Mouse (Mus musculus): Measurements from ENCODE around the gene Hipk2.

Hipk2 gene

GRCm38 (mm10) chr6:38833721-38834120 is 42.2 kb downstream of the Hipk2 start:
- no peak for DNase-seq (ENCODE audit: extremely low spot score)

- DNase-seq (ENCODE audit: extremely low spot score): no peak
Observed at GRCm38 (mm10) chr6:38829452-38829851, 46.5 kb downstream of the Hipk2 start.

GRCm38 (mm10) chr6:38828211-38828610 is 47.8 kb downstream of the Hipk2 start:
- no peak for DNase-seq (ENCODE audit: extremely low spot score)

GRCm38 (mm10) chr6:38827435-38827834 is 48.5 kb downstream of the Hipk2 start:
- DNase-seq (ENCODE audit: extremely low spot score): no peak

GRCm38 (mm10) chr6:38826857-38827256 is 49.1 kb downstream of the Hipk2 start:
- no peak for DNase-seq (ENCODE audit: extremely low spot score)

- no peak for DNase-seq (ENCODE audit: extremely low spot score)
Observed at GRCm38 (mm10) chr6:38825886-38826285, 50.1 kb downstream of the Hipk2 start.

GRCm38 (mm10) chr6:38823827-38824226 is 52.1 kb downstream of the Hipk2 start:
- DNase-seq (ENCODE audit: extremely low spot score): no peak

GRCm38 (mm10) chr6:38823164-38823563 is 52.8 kb downstream of the Hipk2 start:
- DNase-seq (ENCODE audit: extremely low spot score): no peak

- no peak for DNase-seq (ENCODE audit: extremely low spot score)
Observed at GRCm38 (mm10) chr6:38821686-38822085, 54.3 kb downstream of the Hipk2 start.

GRCm38 (mm10) chr6:38820862-38821261 is 55.1 kb downstream of the Hipk2 start:
- no peak for DNase-seq (ENCODE audit: extremely low spot score)

- no peak for DNase-seq (ENCODE audit: extremely low spot score)
Observed at GRCm38 (mm10) chr6:38816216-38816615, 59.7 kb downstream of the Hipk2 start.

- no peak for DNase-seq (ENCODE audit: extremely low spot score)
Observed at GRCm38 (mm10) chr6:38815582-38815981, 60.4 kb downstream of the Hipk2 start.

GRCm38 (mm10) chr6:38814690-38815089 is 61.3 kb downstream of the Hipk2 start:
- DNase-seq (ENCODE audit: extremely low spot score): no peak

GRCm38 (mm10) chr6:38811459-38812145 is 64.4 kb downstream of the Hipk2 start:
- DNase-seq (ENCODE audit: extremely low spot score): no peak

GRCm38 (mm10) chr6:38810121-38810475 is 65.9 kb downstream of the Hipk2 start:
- DNase-seq (ENCODE audit: extremely low spot score): no peak

GRCm38 (mm10) chr6:38809396-38810120 is 66.4 kb downstream of the Hipk2 start:
- no peak for DNase-seq (ENCODE audit: extremely low spot score)

GRCm38 (mm10) chr6:38808317-38808716 is 67.6 kb downstream of the Hipk2 start:
- no peak for DNase-seq (ENCODE audit: extremely low spot score)

GRCm38 (mm10) chr6:38806963-38807445 is 69.0 kb downstream of the Hipk2 start:
- no peak for DNase-seq (ENCODE audit: extremely low spot score)

- no peak for DNase-seq (ENCODE audit: extremely low spot score)
Observed at GRCm38 (mm10) chr6:38805612-38806011, 70.4 kb downstream of the Hipk2 start.

GRCm38 (mm10) chr6:38801252-38801651 is 74.7 kb downstream of the Hipk2 start:
- DNase-seq (ENCODE audit: extremely low spot score): no peak

- DNase-seq (ENCODE audit: extremely low spot score): no peak
Observed at GRCm38 (mm10) chr6:38797548-38797947, 78.4 kb downstream of the Hipk2 start.

GRCm38 (mm10) chr6:38796993-38797392 is 79.0 kb downstream of the Hipk2 start:
- no peak for DNase-seq (ENCODE audit: extremely low spot score)

- DNase-seq (ENCODE audit: extremely low spot score): no peak
Observed at GRCm38 (mm10) chr6:38796388-38796787, 79.6 kb downstream of the Hipk2 start.

All from embryo, embryonic 9.5 days (tissue).